Mouse (Mus musculus): ENCODE data around the gene Grasp. TPM values are rescaled to one million over a fixed set of nuclear protein-coding genes. Genes with fewer than 3 reads are reported as not detected.

The Grasp gene
- total RNA-seq (2021), result 1 to 10 TPM; 8.7 to 9.7 TPM
- long read RNA-seq, experiment 1, transcript Grasp-201 (8 exons, 2,033 nt), result major isoform, 13 of 13 reads
- long read RNA-seq, experiment 1, partial matches to known transcripts, result 0 of 13 reads
- long read RNA-seq, experiment 1, other reads (novel, unspliced or antisense), result 0 of 13 reads
- long read RNA-seq, experiment 2, transcript Grasp-201 (8 exons, 2,033 nt), result major isoform, 5 of 6 reads
- long read RNA-seq, experiment 2, partial matches to known transcripts, result 0 of 6 reads
- long read RNA-seq, experiment 2, other reads (novel, unspliced or antisense), result 1 of 6 reads

GRCm38 (mm10) chr15:101224006-101224906 is at the start of gene Grasp:
Grasp (plus strand) TSS chr15:101224188.
- DNase-seq, result peak; percentile 96

GRCm38 (mm10) chr15:101174294-101175130 is 49.5 kb upstream of the Grasp start:
- peak in 1 of 2 experiments; percentile 45 for DNase-seq

GRCm38 (mm10) chr15:101175131-101175460 is 48.9 kb upstream of the Grasp start:
- DNase-seq, result no peak

GRCm38 (mm10) chr15:101175613-101176283 is 48.2 kb upstream of the Grasp start:
- DNase-seq, result peak in 1 of 2 experiments; percentile 49

- no peak for DNase-seq
Observed at GRCm38 (mm10) chr15:101176284-101176680, 47.7 kb upstream of the Grasp start.

GRCm38 (mm10) chr15:101176795-101177691 is 46.9 kb upstream of the Grasp start:
- DNase-seq, result no peak

GRCm38 (mm10) chr15:101180363-101181105 is 43.5 kb upstream of the Grasp start:
- no peak for DNase-seq

- no peak for DNase-seq
Observed at GRCm38 (mm10) chr15:101181106-101181466, 42.9 kb upstream of the Grasp start.

GRCm38 (mm10) chr15:101181500-101181899 is 42.5 kb upstream of the Grasp start:
- peak in 1 of 2 experiments; percentile 48 for DNase-seq

GRCm38 (mm10) chr15:101182676-101183075 is 41.3 kb upstream of the Grasp start:
- DNase-seq, result no peak

- no peak for DNase-seq
Observed at GRCm38 (mm10) chr15:101184300-101184699, 39.7 kb upstream of the Grasp start.

- no peak for DNase-seq
Observed at GRCm38 (mm10) chr15:101185549-101185948, 38.4 kb upstream of the Grasp start.

GRCm38 (mm10) chr15:101187907-101188306 is 36.1 kb upstream of the Grasp start:
- no peak for DNase-seq

GRCm38 (mm10) chr15:101189981-101190761 is 33.8 kb upstream of the Grasp start:
- DNase-seq, result no peak

- DNase-seq, result peak in 1 of 2 experiments; percentile 42
Observed at GRCm38 (mm10) chr15:101190762-101191150, 33.2 kb upstream of the Grasp start.

GRCm38 (mm10) chr15:101191459-101192259 is 32.3 kb upstream of the Grasp start:
- DNase-seq, result peak; percentile 85 to 90

- DNase-seq, result no peak
Observed at GRCm38 (mm10) chr15:101192260-101192640, 31.7 kb upstream of the Grasp start.

GRCm38 (mm10) chr15:101192651-101193050 is 31.3 kb upstream of the Grasp start:
- DNase-seq, result no peak

Data from heart, adult 18-20 months (tissue).